ENCODE assay signal across 16 mouse cellular contexts in the genomic region with DNA sequence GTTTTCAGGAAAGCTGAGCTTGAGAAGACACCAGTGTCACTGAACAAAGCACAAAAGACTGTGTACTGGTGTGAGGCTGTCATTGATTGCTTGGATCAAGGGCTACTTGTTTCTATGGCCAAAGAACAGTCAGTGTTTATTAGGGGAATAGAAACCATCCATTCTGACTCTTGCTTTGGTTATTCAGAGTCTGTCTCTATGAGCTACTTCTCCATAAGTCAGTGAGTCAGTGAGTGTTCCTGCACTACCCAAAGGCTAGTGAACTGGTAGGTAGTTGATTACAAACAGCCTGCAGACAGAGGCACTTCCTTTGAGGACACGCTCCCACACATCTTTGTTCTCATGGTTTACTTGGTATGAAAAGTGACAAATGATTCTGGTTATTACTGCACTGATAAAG.
"Had no signal": no experiment of that assay in that cellular context is flagged by ENCODE, and none has a peak within 500 bp of the region (broad histone marks: within the 10 kb centered on the region; RNA-seq: fewer than 3 reads in every experiment).

No protein-coding gene starts in this region.

- DNase-seq: kidney, adult 11 months; kidney, adult 9 months; kidney, postnatal 10 days; kidney, postnatal 4 days; liver; liver, embryonic 13.5 days; lung, adult 18-20 months; right cerebral cortex, postnatal 25 days; spleen, adult 18-20 months; thymus, postnatal 36 days had no signal

- H3K9me3 ChIP-seq: limb, embryonic 12.5 days; liver, embryonic 13.5 days; megakaryocyte, embryonic 14.5 days; midbrain, embryonic 12.5 days; stomach, embryonic 15.5 days had no signal

- ATAC-seq: midbrain, embryonic 16.5 days had no signal

- H3K9ac ChIP-seq: limb, embryonic 12.5 days; liver, embryonic 13.5 days; midbrain, embryonic 12.5 days; stomach, embryonic 15.5 days had no signal

- H3K4me2 ChIP-seq: limb, embryonic 12.5 days; liver, embryonic 13.5 days; midbrain, embryonic 12.5 days; stomach, embryonic 15.5 days had no signal

- H3K36me3 ChIP-seq: limb, embryonic 12.5 days; liver, embryonic 13.5 days; midbrain, embryonic 12.5 days; stomach, embryonic 15.5 days had no signal

- H3K4me3 ChIP-seq: left cerebral cortex, adult 2 months; limb, embryonic 12.5 days; liver, embryonic 13.5 days; megakaryocyte, embryonic 14.5 days; midbrain, embryonic 12.5 days; stomach, embryonic 15.5 days had no signal

- H3K4me1 ChIP-seq: limb, embryonic 12.5 days; liver, embryonic 13.5 days; midbrain, embryonic 12.5 days; stomach, embryonic 15.5 days had no signal

- H3K27me3 ChIP-seq: limb, embryonic 12.5 days; liver, embryonic 13.5 days; megakaryocyte, embryonic 14.5 days; midbrain, embryonic 12.5 days; stomach, embryonic 15.5 days had no signal

- H3K27ac ChIP-seq: left cerebral cortex, adult 2 months; limb, embryonic 12.5 days; liver, embryonic 13.5 days; midbrain, embryonic 12.5 days; stomach, embryonic 15.5 days had no signal
